Mouse (Mus musculus): ENCODE measurements around the gene Prune2. TPM values are rescaled to one million over a fixed set of nuclear protein-coding genes. Genes with fewer than 3 reads are reported as not detected.

Prune2 gene
- polyA plus RNA-seq, 1 experiment, result 111 TPM

DNA sequence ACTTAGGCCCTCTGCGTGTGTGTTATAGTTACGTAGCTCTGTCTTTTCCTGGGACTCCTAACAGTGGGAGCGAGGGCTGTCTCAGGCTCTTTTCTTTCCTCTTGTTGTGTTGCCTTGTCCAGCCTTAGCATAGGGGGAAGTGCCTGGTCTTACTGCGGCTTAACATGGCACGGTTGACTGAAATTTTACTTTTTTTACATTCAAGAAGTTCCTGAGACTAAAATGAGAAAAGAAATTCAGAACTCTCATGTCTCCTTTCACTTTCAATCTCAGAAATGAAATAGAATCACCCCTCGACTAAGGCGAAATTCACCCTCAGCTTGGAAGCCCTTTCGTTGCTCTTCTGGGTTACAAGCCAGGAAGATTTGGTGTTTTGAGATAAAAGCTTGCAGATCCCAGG, 295.5 kb downstream of the Prune2 start:
- Histone ChIP-seq H3K27me3 (ENCODE audit: control insufficient read depth, insufficient read depth, low read length) (no peaks in the 10 kb centered on the region), H3K27ac (ENCODE audit: insufficient read depth, low read length) (no peak overlapping the region), H3K4me3 (replicated peaks; ENCODE audit: insufficient read depth, low read depth, low read length) (no peak overlapping the region), H3K4me1 (ENCODE audit: control insufficient read depth, insufficient read depth, low read length) (no peaks in the 10 kb centered on the region)
- no peak for DNase-seq
- 96% methylated on average over 8 of the region's 8 CpGs for WGBS
- TF ChIP-seq POLR2A (IDR thresholded peaks at IDR 0.05; ENCODE audit: borderline replicate concordance, insufficient read depth, low read length) (no peak), CTCF (IDR thresholded peaks at IDR 0.05; ENCODE audit: borderline replicate concordance, insufficient read depth, low read depth, low read length) (no peak)

- H3K27ac ChIP-seq (ENCODE audit: insufficient read depth, low read length), result no peak overlapping the region
- no peak for TF ChIP-seq CTCF (IDR thresholded peaks at IDR 0.05; ENCODE audit: borderline replicate concordance, insufficient read depth, low read depth, low read length)
- no peak for TF ChIP-seq POLR2A (IDR thresholded peaks at IDR 0.05; ENCODE audit: borderline replicate concordance, insufficient read depth, low read length)
- WGBS, result 57% methylated on average over 3 of the region's 3 CpGs
These were observed 296.9 kb downstream of the Prune2 start for GRCm38 (mm10) chr19:17252845-17253244.

DNA sequence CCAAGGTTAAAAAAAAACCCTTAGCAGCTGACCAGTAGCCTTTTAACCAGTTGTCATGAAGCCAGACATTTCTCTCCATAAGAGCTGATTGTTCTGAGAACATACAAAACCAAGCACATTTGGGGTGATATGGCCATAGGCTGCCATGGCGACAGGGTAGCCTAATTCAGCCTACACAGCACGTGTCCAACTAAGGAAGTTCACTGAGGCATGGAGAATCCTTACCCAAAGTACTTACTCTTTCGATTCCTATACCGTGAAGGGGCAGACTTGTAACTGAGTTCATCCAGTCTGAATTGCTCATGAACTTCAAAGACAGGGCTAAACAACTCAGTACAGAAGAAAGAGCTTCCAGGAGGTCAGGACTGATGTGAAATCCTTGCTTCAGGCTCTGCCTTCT, 299.6 kb downstream of the Prune2 start:
- DNase-seq, result no peak
- H3K27ac ChIP-seq (ENCODE audit: insufficient read depth, low read length), result no peak overlapping the region
- WGBS, result 64% methylated on average over 4 of the region's 4 CpGs
- H3K4me1 ChIP-seq (ENCODE audit: control insufficient read depth, insufficient read depth, low read length), result no peaks in the 10 kb centered on the region
- H3K27me3 ChIP-seq (ENCODE audit: control insufficient read depth, insufficient read depth, low read length), result no peaks in the 10 kb centered on the region
- no peak for TF ChIP-seq POLR2A (IDR thresholded peaks at IDR 0.05; ENCODE audit: borderline replicate concordance, insufficient read depth, low read length)
- no peak for TF ChIP-seq CTCF (IDR thresholded peaks at IDR 0.05; ENCODE audit: borderline replicate concordance, insufficient read depth, low read depth, low read length)
- no peak overlapping the region for H3K4me3 ChIP-seq (replicated peaks; ENCODE audit: insufficient read depth, low read depth, low read length)

More at GRCm38 (mm10) chr19:17252845-17253244, 296.9 kb downstream of the Prune2 start:
- H3K4me3 ChIP-seq (replicated peaks; ENCODE audit: insufficient read depth, low read depth, low read length), result no peak overlapping the region
- no peak for DNase-seq
- no peaks in the 10 kb centered on the region for H3K4me1 ChIP-seq (ENCODE audit: control insufficient read depth, insufficient read depth, low read length)
- no peaks in the 10 kb centered on the region for H3K27me3 ChIP-seq (ENCODE audit: control insufficient read depth, insufficient read depth, low read length)

GRCm38 (mm10) chr19:17256388-17256787, 300.5 kb downstream of the Prune2 start:
- H3K4me3 ChIP-seq (replicated peaks; ENCODE audit: insufficient read depth, low read depth, low read length), result no peak overlapping the region
- DNase-seq, result no peak
- no peaks in the 10 kb centered on the region for H3K27me3 ChIP-seq (ENCODE audit: control insufficient read depth, insufficient read depth, low read length)
- TF ChIP-seq CTCF (IDR thresholded peaks at IDR 0.05; ENCODE audit: borderline replicate concordance, insufficient read depth, low read depth, low read length) (no peak), POLR2A (IDR thresholded peaks at IDR 0.05; ENCODE audit: borderline replicate concordance, insufficient read depth, low read length) (no peak)
- H3K4me1 ChIP-seq (ENCODE audit: control insufficient read depth, insufficient read depth, low read length), result no peaks in the 10 kb centered on the region
- H3K27ac ChIP-seq (ENCODE audit: insufficient read depth, low read length), result no peak overlapping the region
- WGBS, result 91% methylated on average over 8 of the region's 8 CpGs

DNA sequence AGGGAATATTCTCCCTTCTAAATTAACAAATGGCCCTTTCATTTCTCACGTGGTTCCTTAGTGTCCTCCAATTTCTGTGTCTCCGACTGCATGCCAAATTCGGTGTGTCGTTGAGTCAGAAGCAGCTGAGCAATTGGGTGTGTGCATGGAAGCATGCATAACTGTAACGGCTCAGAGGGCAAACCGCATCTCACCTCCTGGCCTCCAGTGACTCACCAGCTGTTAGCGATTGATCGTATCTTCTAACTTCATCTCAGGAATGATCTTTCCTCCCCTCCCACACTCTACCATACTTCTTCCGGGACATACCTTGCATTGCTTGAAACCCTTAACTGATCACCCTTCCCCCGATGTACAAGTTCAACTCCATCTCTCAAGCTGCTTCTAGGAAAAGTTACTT, 300.9 kb downstream of the Prune2 start:
- H3K27ac ChIP-seq (ENCODE audit: insufficient read depth, low read length), result no peak overlapping the region
- WGBS, result 67% methylated on average over 10 of the region's 10 CpGs
- DNase-seq, result no peak
- no peak overlapping the region for H3K4me3 ChIP-seq (replicated peaks; ENCODE audit: insufficient read depth, low read depth, low read length)
- no peaks in the 10 kb centered on the region for H3K27me3 ChIP-seq (ENCODE audit: control insufficient read depth, insufficient read depth, low read length)
- TF ChIP-seq POLR2A (IDR thresholded peaks at IDR 0.05; ENCODE audit: borderline replicate concordance, insufficient read depth, low read length), result no peak
- TF ChIP-seq CTCF (IDR thresholded peaks at IDR 0.05; ENCODE audit: borderline replicate concordance, insufficient read depth, low read depth, low read length), result no peak
- no peaks in the 10 kb centered on the region for H3K4me1 ChIP-seq (ENCODE audit: control insufficient read depth, insufficient read depth, low read length)

DNA sequence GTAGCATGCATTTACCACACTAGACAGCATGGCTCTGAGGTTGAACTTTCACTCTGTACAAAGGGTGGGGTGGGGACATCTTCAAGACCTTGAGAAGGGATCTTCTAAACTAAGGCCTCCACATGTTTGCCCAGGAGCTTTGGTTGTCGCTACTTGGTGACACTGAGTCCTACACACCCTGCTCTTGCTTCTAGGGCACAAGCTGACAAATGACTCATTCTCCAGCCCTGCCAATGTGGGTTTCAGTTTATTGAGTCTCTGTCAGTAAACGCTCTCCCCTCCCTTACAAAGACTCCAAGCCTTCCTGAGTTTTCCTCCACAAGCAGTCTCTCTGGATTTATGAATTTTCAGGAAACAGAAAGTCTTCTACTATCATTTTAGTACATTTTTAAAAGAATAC, 307.3 kb downstream of the Prune2 start:
- Histone ChIP-seq H3K27ac (ENCODE audit: insufficient read depth, low read length) (no peak overlapping the region), H3K4me3 (replicated peaks; ENCODE audit: insufficient read depth, low read depth, low read length) (no peak overlapping the region), H3K4me1 (ENCODE audit: control insufficient read depth, insufficient read depth, low read length) (no peaks in the 10 kb centered on the region), H3K27me3 (ENCODE audit: control insufficient read depth, insufficient read depth, low read length) (no peaks in the 10 kb centered on the region)
- no peak for DNase-seq
- WGBS, result 86% methylated on average over 2 of the region's 2 CpGs
- TF ChIP-seq POLR2A (IDR thresholded peaks at IDR 0.05; ENCODE audit: borderline replicate concordance, insufficient read depth, low read length) (no peak), CTCF (IDR thresholded peaks at IDR 0.05; ENCODE audit: borderline replicate concordance, insufficient read depth, low read depth, low read length) (no peak)

GRCm38 (mm10) chr19:17263679-17264370, 307.9 kb downstream of the Prune2 start:
- Histone ChIP-seq H3K27ac (ENCODE audit: insufficient read depth, low read length) (no peak overlapping the region), H3K4me3 (replicated peaks; ENCODE audit: insufficient read depth, low read depth, low read length) (no peak overlapping the region), H3K27me3 (ENCODE audit: control insufficient read depth, insufficient read depth, low read length) (no peaks in the 10 kb centered on the region), H3K4me1 (ENCODE audit: control insufficient read depth, insufficient read depth, low read length) (no peaks in the 10 kb centered on the region)
- DNase-seq, result no peak
- 91% methylated on average over 13 of the region's 13 CpGs for WGBS
- TF ChIP-seq CTCF (IDR thresholded peaks at IDR 0.05; ENCODE audit: borderline replicate concordance, insufficient read depth, low read depth, low read length) (no peak), POLR2A (IDR thresholded peaks at IDR 0.05; ENCODE audit: borderline replicate concordance, insufficient read depth, low read length) (no peak)

DNA sequence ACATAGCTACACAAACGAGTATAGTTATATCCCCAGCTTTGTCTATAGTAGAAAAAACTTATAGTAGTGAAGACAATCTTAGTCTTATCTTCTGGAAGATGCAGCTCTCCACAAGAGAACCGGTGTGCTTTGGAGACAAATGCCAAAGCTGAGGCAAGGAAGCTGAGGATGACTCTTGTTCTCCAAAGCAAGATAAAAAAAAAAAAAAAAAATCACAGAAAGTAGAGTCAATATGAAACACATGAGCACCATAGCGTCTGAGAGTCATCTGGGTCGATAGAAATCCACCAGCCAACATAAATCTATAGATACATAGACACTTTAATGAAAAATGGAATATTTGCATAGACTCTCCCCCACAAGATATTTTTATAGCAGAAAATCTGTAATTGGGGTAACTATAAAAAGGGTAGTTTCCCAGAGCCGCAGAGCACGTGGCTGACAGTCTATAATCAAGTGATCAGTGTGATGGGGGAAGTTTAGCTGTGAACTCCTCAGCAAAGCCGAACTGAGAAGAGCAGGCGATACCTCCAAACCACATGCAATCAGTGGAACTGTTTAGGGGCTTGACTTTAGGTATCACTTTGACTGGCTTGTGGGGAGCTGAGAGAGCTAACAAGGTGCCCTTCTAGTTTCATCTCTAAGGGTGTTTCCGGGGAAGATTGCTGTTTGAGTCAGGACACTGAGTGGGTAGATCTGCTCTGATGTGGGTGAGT, 308.7 kb downstream of the Prune2 start:
- H3K27ac ChIP-seq (ENCODE audit: insufficient read depth, low read length), result no peak overlapping the region
- H3K4me3 ChIP-seq (replicated peaks; ENCODE audit: insufficient read depth, low read depth, low read length), result no peak overlapping the region
- no peak for TF ChIP-seq POLR2A (IDR thresholded peaks at IDR 0.05; ENCODE audit: borderline replicate concordance, insufficient read depth, low read length)
- TF ChIP-seq CTCF (IDR thresholded peaks at IDR 0.05; ENCODE audit: borderline replicate concordance, insufficient read depth, low read depth, low read length), result no peak
- no peaks in the 10 kb centered on the region for H3K27me3 ChIP-seq (ENCODE audit: control insufficient read depth, insufficient read depth, low read length)
- WGBS, result 91% methylated on average over 9 of the region's 9 CpGs
- no peak for DNase-seq
- H3K4me1 ChIP-seq (ENCODE audit: control insufficient read depth, insufficient read depth, low read length), result no peaks in the 10 kb centered on the region
